Mouse (Mus musculus) heart, adult 2 months (tissue): ENCODE measurements around the gene Rnase11. TPM values are rescaled to one million over a fixed set of nuclear protein-coding genes. Genes with fewer than 3 reads are reported as not detected.

Experiments used
- DNase-seq, 2 experiments: peaks; one replicate each; pipeline ENCODE4 v3.0.0; 2021
- H3K27ac ChIP-seq: fragments of 200-600 bp; 2 replicates; pipeline ENCODE4 v1.8.1; 2022
- H3K27me3 ChIP-seq: fragments of 200-500 bp; 2 replicates; pipeline ENCODE4 v1.6.1; 2012; ENCODE audit warnings: mild to moderate bottlenecking, low read length, inconsistent platforms, mixed read lengths; ENCODE audit not compliant: control insufficient read depth, insufficient read depth
- H3K36me3 ChIP-seq: fragments of 200-500 bp; 2 replicates; pipeline ENCODE4 v1.6.1; 2012; ENCODE audit warnings: low read length, inconsistent platforms; ENCODE audit not compliant: control insufficient read depth, insufficient read depth
- H3K4me1 ChIP-seq: fragments of 200-500 bp; 2 replicates; pipeline ENCODE4 v1.6.1; 2011; ENCODE audit warnings: low read length; ENCODE audit not compliant: control insufficient read depth, insufficient read depth
- H3K4me3 ChIP-seq: fragments of 200-600 bp; 2 replicates; pipeline ENCODE4 v1.8.1; 2022
- H3K79me2 ChIP-seq: fragments of 200-500 bp; replicated peaks from 2 replicates; pipeline ENCODE4 v1.6.1; 2012; ENCODE audit warnings: mild to moderate bottlenecking, inconsistent platforms, low read length, moderate library complexity, mixed read lengths; ENCODE audit not compliant: control insufficient read depth, insufficient read depth
- H3K9ac ChIP-seq: fragments of 200-500 bp; 2 replicates; pipeline ENCODE4 v1.6.1; 2012; ENCODE audit warnings: low read depth, mild to moderate bottlenecking, control low read depth, inconsistent platforms, low read length, mixed read lengths
- CTCF ChIP-seq: fragments of 200-600 bp; IDR thresholded peaks from 2 replicates; pipeline ENCODE4 v1.8.1; 2022; ENCODE audit warnings: antibody characterized with exemption, mild to moderate bottlenecking, moderate library complexity
- EP300 ChIP-seq: fragments of 200-500 bp; IDR thresholded peaks from 2 replicates; pipeline ENCODE4 v1.6.1; 2011; ENCODE audit warnings: low read depth, low read length, control low read depth; ENCODE audit not compliant: insufficient read depth
- POLR2A ChIP-seq: fragments of 200-500 bp; IDR thresholded peaks from 2 replicates; pipeline ENCODE4 v1.6.1; 2011; ENCODE audit warnings: mild to moderate bottlenecking, low read depth, low read length, control low read depth; ENCODE audit not compliant: insufficient read depth
- WGBS: fragments of 180-500 bp; shearing (Covaris S2); methylation state at CpG from one replicate; pipeline ENCODE4 v1.1.7; 2018; 5-methylcytosine and 5-hydroxymethylcytosine counted together
- intact Hi-C: fragments of 180-260 bp; cut with DNase I; formaldehyde crosslinking; loops from one replicate; pipeline ENCODE4 v1.15.1; 2025
- polyA plus RNA-seq: library from polyadenylated mRNA; depleted of rRNA; stranded (reverse); fragments of >200 nt; gene quantifications from 2 replicates; pipeline ENCODE4 v1.2.3, GENCODE M21; 2012; rRNA removed
- total RNA-seq, 2 experiments: library from RNA; stranded (reverse); gene quantifications; 2 replicates each; pipeline ENCODE4 v1.2.3; 2021

Gene Rnase11
- total and polyA plus RNA-seq, 3 experiments, result not detected

- intact Hi-C loops, result loop anchor here (1.0 to 2.0 kb wide), 2 partner anchors 10 to 40 kb away; no protein-coding TSS in a partner anchor
- WGBS, result 59% methylated on average over 4 of the region's 4 CpGs
- no peaks in the 10 kb centered on the region for H3K79me2 ChIP-seq
- H3K27me3 ChIP-seq, result no peaks in the 10 kb centered on the region
- peaks cover 8% of the 10 kb centered on the region; the same call in 1 of the 2 replicates for H3K36me3 ChIP-seq
- no peak for TF ChIP-seq CTCF
- no peak for TF ChIP-seq EP300
- H3K9ac ChIP-seq, result no peak overlapping the region
- peak overlapping the region; percentile 89 for H3K27ac ChIP-seq
- H3K4me1 ChIP-seq, result peaks cover 16% of the 10 kb centered on the region
- DNase-seq, result no peak
- no peak overlapping the region for H3K4me3 ChIP-seq
Observed at GRCm38 (mm10) chr14:51008781-51009180, 41.2 kb downstream of the Rnase11 start.

GRCm38 (mm10) chr14:51007914-51008713 lies 41.8 kb downstream of the Rnase11 start:
- Histone ChIP-seq H3K36me3 (peaks cover 8% of the 10 kb centered on the region; the same call in 1 of the 2 replicates), H3K9ac (peak overlapping the region; percentile 63), H3K27me3 (no peaks in the 10 kb centered on the region), H3K4me3 (peak overlapping the region; percentile 21), H3K27ac (peak overlapping the region; percentile 89), H3K79me2 (no peaks in the 10 kb centered on the region), H3K4me1 (peaks cover 16% of the 10 kb centered on the region)
- peak; percentile 24; the same call in 1 of the 2 replicates for TF ChIP-seq POLR2A
- TF ChIP-seq EP300, result peak; percentile 48; the same call in 1 of the 2 replicates
- TF ChIP-seq CTCF, result no peak
- 11% methylated on average over 13 of the region's 13 CpGs for WGBS
- intact Hi-C loops, result loop anchor here (1.0 to 2.0 kb wide), 2 partner anchors 10 to 39 kb away; no protein-coding TSS in a partner anchor
- DNase-seq, result peak; percentile 68 to 81

- H3K9ac ChIP-seq, result peak within 1 kb of the TSS; percentile 63
- peaks cover 8% of the 10 kb centered on the region; the same call in 1 of the 2 replicates for H3K36me3 ChIP-seq
- no peaks in the 10 kb centered on the region for H3K27me3 ChIP-seq
- peaks cover 16% of the 10 kb centered on the region for H3K4me1 ChIP-seq
- WGBS, result 68% methylated on average over 8 of the region's 8 CpGs
- TF ChIP-seq POLR2A, result no peak
- no peak for TF ChIP-seq CTCF
- TF ChIP-seq EP300, result no peak
- intact Hi-C loops, result no loop called here
- H3K4me3 ChIP-seq, result peak within 1 kb of the TSS; percentile 21
- DNase-seq, result no peak
- H3K79me2 ChIP-seq, result no peaks in the 10 kb centered on the region
- peak within 1 kb of the TSS; percentile 89 for H3K27ac ChIP-seq
Observed at GRCm38 (mm10) chr14:51007152-51007801, 42.7 kb downstream of the Rnase11 start, which contains the start of gene Rnase10. TSS of gene Rnase10 (plus strand) at chr14:51007751.

Other genes with a start within 250 kb of the Rnase11 start
- not detected for gene Ccnb1ip1, start 242.4 kb downstream of the Rnase11 start, total RNA-seq
- not detected in 2 replicates for gene Ccnb1ip1, start 242.4 kb downstream of the Rnase11 start, polyA plus RNA-seq
- 10 to 100 TPM; 14.7 to 15.6 TPM for gene Parp2, start 242.3 kb downstream of the Rnase11 start, total RNA-seq
- 12.5 and 23.2 TPM in 2 replicates for gene Parp2, start 242.3 kb downstream of the Rnase11 start, polyA plus RNA-seq
- gene Tep1, start 179.6 kb downstream of the Rnase11 start, total RNA-seq, result 10 to 100 TPM; 10.1 to 12.2 TPM
- gene Tep1, start 179.6 kb downstream of the Rnase11 start, polyA plus RNA-seq, result 11.9 and 14.7 TPM in 2 replicates
- gene Klhl33, start 152.7 kb downstream of the Rnase11 start, total RNA-seq, result 10 to 100 TPM; 22.3 to 25.8 TPM
- 14.4 and 26.7 TPM in 2 replicates for gene Klhl33, start 152.7 kb downstream of the Rnase11 start, polyA plus RNA-seq
- 10 to 100 TPM; 67.8 to 70.5 TPM for gene Osgep, start 125.3 kb downstream of the Rnase11 start, total RNA-seq
- 84.2 and 89.0 TPM in 2 replicates for gene Osgep, start 125.3 kb downstream of the Rnase11 start, polyA plus RNA-seq
- 10 to 100 TPM; 23.2 to 27.4 TPM for gene Apex1, start 125.2 kb downstream of the Rnase11 start, total RNA-seq
- gene Apex1, start 125.2 kb downstream of the Rnase11 start, polyA plus RNA-seq, result 18.8 and 31.6 TPM in 2 replicates
- 10 to 100 TPM; 18.6 to 27.8 TPM for gene Pip4p1, start 119.3 kb downstream of the Rnase11 start, total RNA-seq
- 30.5 and 54.4 TPM in 2 replicates for gene Pip4p1, start 119.3 kb downstream of the Rnase11 start, polyA plus RNA-seq
- 10 to 100 TPM; 14.4 to 18.1 TPM for gene Pnp, start 119.1 kb downstream of the Rnase11 start, total RNA-seq
- 17.2 and 25.4 TPM in 2 replicates for gene Pnp, start 119.1 kb downstream of the Rnase11 start, polyA plus RNA-seq
- 10 to 100 TPM; 11.3 to 12.1 TPM for gene Gm49342, start 105.6 kb downstream of the Rnase11 start, total RNA-seq
- gene Gm49342, start 105.6 kb downstream of the Rnase11 start, polyA plus RNA-seq, result 13.4 and 23.4 TPM in 2 replicates
- under 1 TPM; 0.52 to 0.75 TPM for gene Pnp2, start 94.2 kb downstream of the Rnase11 start, total RNA-seq
- gene Pnp2, start 94.2 kb downstream of the Rnase11 start, polyA plus RNA-seq, result 0.53 and 1.1 TPM in 2 replicates
- gene Rnase10, start 42.4 kb downstream of the Rnase11 start, total RNA-seq, result under 1 TPM in 1 of 2 experiments, not detected in 1; 0.61 TPM
- 0.21 and 0.38 TPM in 2 replicates for gene Rnase10, start 42.4 kb downstream of the Rnase11 start, polyA plus RNA-seq
- not detected for gene Rnase9, start 8.3 kb downstream of the Rnase11 start, total RNA-seq
- not detected in 2 replicates for gene Rnase9, start 8.3 kb downstream of the Rnase11 start, polyA plus RNA-seq
- not detected for gene Rnase12, start 7.5 kb upstream of the Rnase11 start, total RNA-seq
- gene Rnase12, start 7.5 kb upstream of the Rnase11 start, polyA plus RNA-seq, result not detected in 2 replicates
- gene Olfr750, start 24.3 kb upstream of the Rnase11 start, total RNA-seq, result not detected
- gene Olfr750, start 24.3 kb upstream of the Rnase11 start, polyA plus RNA-seq, result not detected in 2 replicates
- gene Rnase4, start 40.9 kb upstream of the Rnase11 start, total RNA-seq, result 10 to 100 TPM; 47.9 to 59.6 TPM
- gene Rnase4, start 40.9 kb upstream of the Rnase11 start, polyA plus RNA-seq, result 90.9 and 123 TPM in 2 replicates
- 10 to 100 TPM in 1 of 2 experiments, 1 to 10 TPM in 1; 5.6 to 10.2 TPM for gene Ang, start 41.0 kb upstream of the Rnase11 start, total RNA-seq
- gene Ang, start 41.0 kb upstream of the Rnase11 start, polyA plus RNA-seq, result 10.8 and 12.1 TPM in 2 replicates
- gene Eddm3b, start 64.3 kb upstream of the Rnase11 start, total RNA-seq, result not detected
- not detected in 2 replicates for gene Eddm3b, start 64.3 kb upstream of the Rnase11 start, polyA plus RNA-seq
- gene Rnase6, start 73.7 kb upstream of the Rnase11 start, total RNA-seq, result under 1 TPM; 0.25 to 0.78 TPM
- 1.9 and 3.5 TPM in 2 replicates for gene Rnase6, start 73.7 kb upstream of the Rnase11 start, polyA plus RNA-seq
- under 1 TPM; 0.42 to 0.84 TPM for gene Rnase1, start 96.6 kb upstream of the Rnase11 start, total RNA-seq
- gene Rnase1, start 96.6 kb upstream of the Rnase11 start, polyA plus RNA-seq, result 0.53 and 0.76 TPM in 2 replicates
- gene Rnase2b, start 112.1 kb upstream of the Rnase11 start, total RNA-seq, result not detected
- gene Rnase2b, start 112.1 kb upstream of the Rnase11 start, polyA plus RNA-seq, result not detected in 2 replicates
- not detected for gene Ang2, start 149.0 kb upstream of the Rnase11 start, total RNA-seq
- gene Ang2, start 149.0 kb upstream of the Rnase11 start, polyA plus RNA-seq, result not detected in 2 replicates
- not detected for gene Ear14, start 153.2 kb upstream of the Rnase11 start, total RNA-seq
- gene Ear14, start 153.2 kb upstream of the Rnase11 start, polyA plus RNA-seq, result not detected in 2 replicates
- under 1 TPM; 0.57 to 0.89 TPM for gene Rnase2a, start 205.9 kb upstream of the Rnase11 start, total RNA-seq
- gene Rnase2a, start 205.9 kb upstream of the Rnase11 start, polyA plus RNA-seq, result not detected in 2 replicates